Mouse (Mus musculus) heart, embryonic 16.5 days (tissue): ENCODE measurements around the gene Slc25a40. TPM values are rescaled to one million over a fixed set of nuclear protein-coding genes. Genes with fewer than 3 reads are reported as not detected.

Experiments used
- ATAC-seq: fragments of 200-750 bp; cut with Nextera tagmentation; replicated peaks from 2 replicates; pipeline ENCODE4 v1.8.0; 2017; ENCODE audit warnings: moderate number of reproducible peaks; ENCODE audit not compliant: insufficient read depth, low FRiP score; ENCODE audit errors: extremely low read depth
- H3K27ac ChIP-seq: fragments of 300-500 bp; sonication (generic); 2 replicates; pipeline ENCODE4 v1.5.1; 2014; ENCODE audit warnings: mild to moderate bottlenecking, low read length, control low read depth, moderate library complexity
- H3K27me3 ChIP-seq: fragments of 300-500 bp; sonication (generic); 2 replicates; pipeline ENCODE4 v1.6.1; 2014; ENCODE audit warnings: low read length, mixed read lengths; ENCODE audit not compliant: control insufficient read depth, insufficient read depth
- H3K36me3 ChIP-seq: fragments of 300-500 bp; sonication (generic); 2 replicates; pipeline ENCODE4 v1.6.1; 2014; ENCODE audit not compliant: control insufficient read depth, insufficient read depth
- H3K4me1 ChIP-seq: fragments of 300-500 bp; sonication (generic); 2 replicates; pipeline ENCODE4 v1.6.1; 2014; ENCODE audit warnings: low read length, mixed read lengths; ENCODE audit not compliant: control insufficient read depth, insufficient read depth
- H3K4me2 ChIP-seq: fragments of 300-500 bp; sonication (generic); 2 replicates; pipeline ENCODE4 v1.6.1; 2014; ENCODE audit warnings: low read depth, mild to moderate bottlenecking, control low read depth, low read length
- H3K4me3 ChIP-seq: fragments of 300-500 bp; sonication (generic); 2 replicates; pipeline ENCODE4 v1.5.1; 2014; ENCODE audit warnings: mild to moderate bottlenecking, control low read depth, low read length
- H3K9ac ChIP-seq: fragments of 300-500 bp; sonication (generic); 2 replicates; pipeline ENCODE4 v1.6.1; 2014; ENCODE audit warnings: low read length, control low read depth
- H3K9me3 ChIP-seq: fragments of 300-500 bp; sonication (generic); replicated peaks from 2 replicates; pipeline ENCODE4 v1.6.1; 2016; ENCODE audit warnings: low read length; ENCODE audit not compliant: control insufficient read depth
- WGBS: fragments of 180-500 bp; shearing (Covaris S2); extraction: QIAGEN DNeasy Blood & Tissue Kit; methylation state at CpG from one replicate; pipeline ENCODE4 v1.1.7; 2014; 5-methylcytosine and 5-hydroxymethylcytosine counted together
- polyA plus RNA-seq: library from polyadenylated mRNA; unstranded; fragments of >200 nt; fragmentation: Nextera tagmentation; extraction: Ambion mirVana; gene quantifications from 2 replicates; pipeline ENCODE4 v1.2.1, GENCODE M21; 2015

The Slc25a40 gene
- polyA plus RNA-seq = 11.6 and 12.2 TPM in 2 replicates

DNA sequence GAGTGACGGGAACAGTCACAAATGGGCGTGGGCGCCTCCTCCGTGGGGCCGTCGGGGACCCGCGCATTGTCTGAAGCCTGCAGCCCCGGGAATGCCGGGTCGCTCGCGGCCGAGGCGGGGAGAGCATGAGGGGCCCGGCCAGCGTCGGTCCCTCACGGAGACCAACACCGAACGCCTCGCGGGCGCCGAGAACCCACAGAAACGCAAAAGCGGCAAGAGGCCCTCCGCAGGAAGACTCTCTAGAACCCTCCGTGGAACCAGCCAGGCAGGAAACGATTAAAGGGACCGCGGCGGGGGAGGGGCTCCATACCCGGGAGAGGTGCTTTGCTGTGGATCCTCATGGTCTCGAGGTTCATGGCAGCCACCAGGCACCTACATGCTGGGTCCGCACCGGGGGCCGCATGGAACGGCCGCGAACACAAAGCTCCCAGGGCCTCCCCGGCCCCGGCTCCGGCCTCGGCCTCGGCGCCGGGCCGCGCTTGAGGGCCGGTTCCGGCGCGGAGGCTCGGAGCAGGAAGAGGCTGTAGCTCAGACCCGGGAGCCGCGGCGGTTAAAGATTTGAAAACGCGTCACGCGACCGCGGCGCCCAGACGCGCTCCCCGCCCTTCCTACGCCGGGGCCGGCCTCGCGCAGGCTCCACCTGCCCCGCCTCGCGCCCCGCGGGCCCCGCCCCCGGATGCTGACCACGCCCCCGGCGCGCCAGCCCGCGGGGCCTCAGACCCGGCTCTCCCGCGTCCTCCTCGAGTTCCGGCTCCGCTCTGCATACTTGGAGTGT lies at the start of gene Slc25a40, which contains the start of gene Dbf4:
Gene Slc25a40 (plus strand): TSS at position 694 of the 775 bp plus-strand sequence.
Gene Dbf4 (minus strand): TSS at position 560 of the 775 bp plus-strand sequence.
- Histone ChIP-seq H3K9ac (peak within 1 kb of the TSS; percentile 94), H3K27me3 (no peaks in the 10 kb centered on the region), H3K36me3 (peaks cover 2% of the 10 kb centered on the region; the same call in 1 of the 2 replicates), H3K4me2 (peak within 1 kb of the TSS; percentile 87), H3K9me3 (no peaks in the 10 kb centered on the region), H3K4me1 (peaks cover 15% of the 10 kb centered on the region), H3K4me3 (peak within 1 kb of the TSS; percentile 96), H3K27ac (peak within 1 kb of the TSS; percentile 83)
- ATAC-seq = peak; percentile 96
- under 1% methylated on average over 79 of the region's 93 CpGs for WGBS

DNA sequence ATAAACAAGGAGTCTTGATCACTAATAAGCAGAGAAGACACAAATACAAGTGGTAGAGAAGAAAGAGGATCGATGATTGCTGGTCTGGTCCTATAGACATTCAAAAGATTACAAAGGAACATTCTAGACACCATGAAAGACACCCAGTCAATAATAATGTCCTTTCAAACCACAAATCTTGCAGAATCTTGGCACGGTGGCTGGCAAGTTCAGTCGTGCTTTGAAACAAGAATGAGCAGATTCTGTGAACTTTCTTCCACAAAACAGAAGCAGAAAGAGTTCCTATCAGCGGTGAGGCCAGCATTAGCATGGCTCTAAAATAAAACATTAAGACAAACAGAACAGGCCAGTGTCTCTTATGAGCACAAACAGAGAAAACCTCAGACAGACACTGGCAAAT lies 49.2 kb upstream of the Slc25a40 start:
- Histone ChIP-seq H3K9ac (no peak overlapping the region), H3K27ac (no peak overlapping the region), H3K36me3 (no peaks in the 10 kb centered on the region), H3K4me1 (no peaks in the 10 kb centered on the region), H3K9me3 (no peaks in the 10 kb centered on the region), H3K4me3 (no peak overlapping the region), H3K4me2 (no peak overlapping the region), H3K27me3 (no peaks in the 10 kb centered on the region)
- WGBS = 75% methylated on average over 4 of the region's 4 CpGs
- ATAC-seq = no peak

DNA sequence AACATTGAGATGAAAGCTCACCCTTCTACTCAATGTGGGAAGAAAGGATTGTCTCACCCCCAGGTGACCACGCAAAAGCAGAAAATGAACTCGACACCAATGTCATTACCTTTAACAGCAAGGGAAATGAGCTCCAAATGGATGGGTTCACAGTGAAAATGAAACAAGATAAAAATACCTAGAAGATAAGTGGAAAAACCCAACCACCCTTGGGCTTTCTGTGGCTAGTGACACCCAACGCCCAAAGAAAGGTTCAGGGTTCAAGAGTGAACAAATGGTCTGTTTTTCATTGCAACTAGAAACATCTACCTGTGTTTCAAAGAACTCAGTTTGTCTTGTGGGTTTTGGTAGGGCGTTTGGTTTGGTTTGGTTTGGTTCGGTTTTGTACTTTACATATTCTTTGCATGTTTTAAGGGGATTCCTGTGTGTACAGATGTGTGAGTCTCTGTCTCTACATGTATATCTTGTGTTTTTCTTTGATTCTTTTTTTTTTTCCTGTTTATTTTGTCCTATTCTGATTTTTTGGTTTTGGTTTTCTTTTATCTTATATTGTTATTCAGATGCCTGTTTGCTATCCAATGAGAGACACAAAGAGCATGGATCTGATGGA lies 48.2 kb upstream of the Slc25a40 start:
- H3K36me3 ChIP-seq = no peaks in the 10 kb centered on the region
- no peak overlapping the region for H3K4me3 ChIP-seq
- no peaks in the 10 kb centered on the region for H3K4me1 ChIP-seq
- H3K9me3 ChIP-seq = no peaks in the 10 kb centered on the region
- H3K27ac ChIP-seq = no peak overlapping the region
- WGBS = 71% methylated on average over 5 of the region's 5 CpGs
- no peak for ATAC-seq
- no peaks in the 10 kb centered on the region for H3K27me3 ChIP-seq
- no peak overlapping the region for H3K4me2 ChIP-seq
- no peak overlapping the region for H3K9ac ChIP-seq

DNA sequence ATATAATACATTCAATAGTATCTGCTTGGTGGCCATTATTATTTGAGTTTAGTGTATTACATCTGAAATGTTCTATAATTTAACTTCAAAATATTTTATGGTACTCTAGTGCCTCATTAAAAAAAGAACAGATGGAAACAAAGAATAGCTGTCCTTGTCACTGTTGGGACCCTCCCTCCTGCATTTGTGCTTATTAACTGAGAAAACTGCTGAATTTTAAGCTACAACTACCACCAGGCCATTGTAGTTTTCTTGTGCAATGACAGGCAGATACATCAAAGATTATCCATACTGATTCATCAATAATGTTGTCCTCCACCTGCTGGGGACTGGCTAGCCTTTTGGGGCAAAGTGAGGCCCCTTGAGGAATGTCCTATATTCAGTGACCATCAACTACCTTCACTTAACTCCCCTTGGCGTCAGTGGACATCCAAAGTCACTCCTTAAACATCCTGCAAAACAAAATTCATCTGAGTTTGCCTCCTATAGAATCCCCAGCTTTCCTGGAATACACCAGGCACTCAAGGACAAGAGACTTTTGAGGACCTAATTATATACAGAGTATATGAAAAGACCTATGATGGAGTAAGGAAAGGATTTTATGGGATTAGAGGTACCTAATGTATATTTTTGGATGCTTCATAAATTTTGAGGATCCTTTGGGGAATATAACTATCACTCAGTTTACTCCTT lies 28.6 kb upstream of the Slc25a40 start:
- WGBS = 75% methylated on average over 1 of the region's 1 CpGs
- peaks cover 15% of the 10 kb centered on the region for H3K36me3 ChIP-seq
- no peak overlapping the region for H3K9ac ChIP-seq
- H3K27ac ChIP-seq = no peak overlapping the region
- no peak for ATAC-seq
- H3K4me2 ChIP-seq = no peak overlapping the region
- H3K27me3 ChIP-seq = no peaks in the 10 kb centered on the region
- no peaks in the 10 kb centered on the region for H3K9me3 ChIP-seq
- no peaks in the 10 kb centered on the region for H3K4me1 ChIP-seq
- no peak overlapping the region for H3K4me3 ChIP-seq

DNA sequence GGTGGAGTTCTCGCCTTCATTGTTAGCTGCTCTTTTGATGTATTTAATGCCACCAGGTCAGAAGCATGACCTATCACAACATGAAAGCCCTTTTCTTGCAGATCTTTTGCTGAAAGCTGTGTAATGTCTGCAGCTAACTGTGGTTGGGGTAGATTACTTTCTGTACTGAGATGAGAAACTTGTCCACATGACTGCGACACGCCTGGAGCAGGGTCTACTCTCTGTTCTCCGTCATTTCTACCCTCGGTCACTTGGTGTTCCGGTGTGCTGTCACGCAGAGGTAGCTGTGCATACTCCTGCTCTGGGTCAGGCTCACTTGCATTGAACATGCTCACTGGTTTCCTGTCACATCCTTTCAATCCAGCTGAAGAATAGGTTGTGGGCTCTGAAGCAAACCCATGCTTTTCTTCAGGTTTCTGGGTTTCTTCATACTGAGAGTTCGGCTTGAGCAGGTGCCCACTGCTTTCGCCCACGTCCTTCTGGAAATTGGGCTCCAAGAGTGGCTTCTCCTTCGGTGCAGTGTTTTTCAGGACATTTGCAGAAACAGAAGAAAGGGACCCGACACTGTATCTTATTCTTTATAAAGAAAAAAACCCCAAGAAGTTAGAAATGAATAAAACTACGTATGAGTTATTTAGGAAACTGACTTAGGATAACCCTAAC lies 24.9 kb upstream of the Slc25a40 start:
- ATAC-seq = no peak
- H3K9ac ChIP-seq = no peak overlapping the region
- no peak overlapping the region for H3K27ac ChIP-seq
- H3K4me2 ChIP-seq = no peak overlapping the region
- WGBS = 93% methylated on average over 13 of the region's 13 CpGs
- H3K36me3 ChIP-seq = peaks cover 24% of the 10 kb centered on the region
- H3K27me3 ChIP-seq = no peaks in the 10 kb centered on the region
- H3K4me1 ChIP-seq = no peaks in the 10 kb centered on the region
- no peak overlapping the region for H3K4me3 ChIP-seq
- H3K9me3 ChIP-seq = no peaks in the 10 kb centered on the region

DNA sequence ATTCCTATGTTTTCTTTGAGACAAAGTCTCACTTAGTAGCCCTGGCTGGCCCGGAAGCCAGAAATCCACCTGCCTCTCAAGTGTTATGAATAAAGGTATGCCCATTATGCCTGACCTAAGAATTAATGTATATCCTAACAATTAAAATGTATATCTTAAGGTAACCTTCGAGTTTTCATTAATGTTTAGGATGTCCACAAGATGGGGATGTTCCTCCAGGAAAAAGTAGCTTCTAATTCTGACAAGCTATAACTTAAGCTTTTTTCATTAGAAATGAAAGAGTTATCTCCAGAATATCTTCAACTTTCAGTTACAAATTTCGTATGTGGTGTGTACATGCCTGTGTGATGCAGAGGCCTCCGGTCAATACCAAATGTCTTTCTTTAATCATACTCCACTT lies 13.9 kb upstream of the Slc25a40 start:
- no peaks in the 10 kb centered on the region for H3K9me3 ChIP-seq
- WGBS = 90% methylated on average over 4 of the region's 4 CpGs
- H3K9ac ChIP-seq = no peak overlapping the region
- no peak for ATAC-seq
- H3K27ac ChIP-seq = no peak overlapping the region
- H3K4me3 ChIP-seq = no peak overlapping the region
- H3K4me2 ChIP-seq = no peak overlapping the region
- H3K4me1 ChIP-seq = no peaks in the 10 kb centered on the region
- no peaks in the 10 kb centered on the region for H3K27me3 ChIP-seq
- H3K36me3 ChIP-seq = peaks cover 28% of the 10 kb centered on the region

DNA sequence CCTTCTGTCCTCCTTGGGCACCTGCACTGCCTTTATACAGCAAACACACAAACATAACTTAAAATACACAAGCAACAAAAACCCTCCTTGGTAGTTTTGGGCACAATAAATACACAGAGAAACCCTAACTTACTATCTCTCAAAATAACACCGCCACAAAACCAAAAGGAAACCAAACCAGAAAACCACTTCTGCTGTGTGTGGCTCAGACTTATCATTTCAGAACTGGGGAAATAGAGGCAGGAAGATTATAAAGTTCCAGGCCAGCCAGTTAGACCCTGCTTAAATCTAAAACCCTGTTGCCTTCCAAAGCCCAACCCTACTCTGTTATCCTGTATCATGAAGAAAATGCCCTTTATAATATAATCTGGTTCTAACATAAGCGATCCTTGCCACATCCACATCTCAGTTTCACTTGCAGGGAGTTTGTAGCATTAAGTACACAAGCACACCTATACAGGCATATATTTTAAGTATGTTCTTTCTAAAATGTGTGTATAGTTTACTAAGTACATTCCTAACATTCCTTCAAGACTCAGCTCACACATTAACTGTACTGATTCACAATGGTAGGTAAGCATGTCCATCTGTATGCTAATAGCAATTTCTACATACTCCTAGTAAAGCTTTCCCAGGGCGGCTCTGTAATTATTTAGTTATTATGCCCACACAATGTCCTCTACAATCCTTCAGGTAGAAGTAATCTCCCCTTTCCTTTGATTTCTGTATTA lies 5.8 kb upstream of the Slc25a40 start:
- no peak overlapping the region for H3K4me3 ChIP-seq
- peaks cover 7% of the 10 kb centered on the region for H3K4me1 ChIP-seq
- WGBS = 91% methylated on average over 3 of the region's 3 CpGs
- no peak overlapping the region for H3K9ac ChIP-seq
- no peaks in the 10 kb centered on the region for H3K9me3 ChIP-seq
- H3K36me3 ChIP-seq = peaks cover 7% of the 10 kb centered on the region
- H3K27ac ChIP-seq = no peak overlapping the region
- H3K4me2 ChIP-seq = no peak overlapping the region
- H3K27me3 ChIP-seq = no peaks in the 10 kb centered on the region
- no peak for ATAC-seq

DNA sequence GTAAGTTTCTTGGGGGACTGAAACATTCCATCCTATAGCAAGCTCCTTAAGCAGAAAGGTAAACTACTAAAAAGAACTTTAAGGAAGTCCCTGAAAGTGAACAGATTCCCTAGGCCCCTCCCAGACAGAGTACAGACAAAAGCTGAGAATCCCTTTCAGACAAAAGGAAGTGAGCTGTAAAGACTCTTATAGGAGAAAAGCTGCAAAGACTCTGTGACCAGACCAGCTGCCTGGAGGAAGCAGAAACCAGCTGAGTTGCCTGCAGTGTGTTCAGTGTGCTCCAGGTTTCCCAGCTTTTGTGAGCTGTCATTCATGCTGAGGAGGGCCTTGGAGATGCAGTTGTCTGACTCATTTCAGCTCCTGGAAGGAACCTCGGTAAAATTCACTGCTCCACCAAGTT lies 5.2 kb upstream of the Slc25a40 start:
- H3K36me3 ChIP-seq = peaks cover 5% of the 10 kb centered on the region; the same call in 1 of the 2 replicates
- no peaks in the 10 kb centered on the region for H3K9me3 ChIP-seq
- WGBS = 43% methylated on average over 1 of the region's 1 CpGs
- H3K27me3 ChIP-seq = no peaks in the 10 kb centered on the region
- no peak overlapping the region for H3K4me2 ChIP-seq
- H3K27ac ChIP-seq = no peak overlapping the region
- no peak overlapping the region for H3K4me3 ChIP-seq
- ATAC-seq = no peak
- no peak overlapping the region for H3K9ac ChIP-seq
- peaks cover 7% of the 10 kb centered on the region for H3K4me1 ChIP-seq
